Mouse (Mus musculus) frontal cortex, adult 2 months (tissue): ENCODE results near the gene AU021092. TPM values are rescaled to one million over a fixed set of nuclear protein-coding genes. Genes with fewer than 3 reads are reported as not detected.
"Not testable (repeated sequence)": the region's sequence is repeated elsewhere in the genome, so short reads cannot be mapped to it uniquely, and the experiment has no call there.

Experiments used
- DNase-seq, 2 experiments: peaks; one replicate each; pipeline ENCODE4 v3.0.0; 2022; ENCODE audit warnings: low spot score in 1 of 2; ENCODE audit errors: extremely low spot score in 1 of 2
- polyA plus RNA-seq: library from polyadenylated mRNA; depleted of rRNA; stranded (reverse); fragments of >200 nt; gene quantifications from 2 replicates; pipeline ENCODE4 v1.2.3, GENCODE M21; 2012; rRNA removed

Gene AU021092
- 7.9 and 8.0 TPM in 2 replicates for polyA plus RNA-seq

GRCm38 (mm10) chr16:5222140-5222539, at the start of gene AU021092:
Gene AU021092 (minus strand): TSS chr16:5222299.
- no peak for DNase-seq

- DNase-seq: no peak
Observed at GRCm38 (mm10) chr16:5271411-5272035, 49.4 kb upstream of the AU021092 start.

GRCm38 (mm10) chr16:5263926-5264325, 41.8 kb upstream of the AU021092 start:
- no peak for DNase-seq

- DNase-seq: no peak
Observed at GRCm38 (mm10) chr16:5263156-5263555, 41.1 kb upstream of the AU021092 start.

- peak; percentile 95 to 98 for DNase-seq
Observed at GRCm38 (mm10) chr16:5255779-5256496, 33.8 kb upstream of the AU021092 start, which contains the start of gene Eef2kmt. Gene Eef2kmt (minus strand): TSS chr16:5255983.

DNA sequence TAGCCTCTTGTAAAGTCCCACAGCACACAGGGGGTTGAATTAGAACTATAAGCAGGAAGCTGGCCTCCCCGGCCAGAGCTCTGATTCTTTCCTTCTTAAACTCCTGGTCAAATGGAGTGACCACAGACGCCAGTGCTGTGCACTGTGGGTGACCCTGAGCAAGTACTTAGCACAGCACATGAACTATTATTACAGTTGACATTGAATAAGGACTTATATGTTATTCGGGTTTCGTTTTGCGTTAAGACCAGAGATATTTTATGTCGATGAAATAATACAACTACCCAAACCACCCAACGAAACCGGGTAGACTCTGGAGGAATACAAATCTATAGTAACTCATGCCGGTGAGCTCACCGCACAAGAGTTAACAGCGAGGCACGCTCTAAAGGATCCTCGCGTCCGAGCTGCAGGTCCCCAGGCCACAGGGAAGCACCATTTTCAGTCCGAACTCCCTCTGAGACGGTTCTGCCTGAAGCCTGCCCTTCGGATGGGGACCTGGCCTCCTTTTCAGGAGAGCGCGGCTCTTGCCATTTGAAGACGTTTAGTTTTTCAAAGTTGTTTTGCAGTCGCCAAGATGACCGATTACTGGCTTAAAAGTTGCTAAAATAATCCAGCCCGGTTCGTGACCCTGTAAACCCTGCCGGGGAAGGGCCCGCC, 33.1 kb upstream of the AU021092 start:
- DNase-seq: no peak

DNA sequence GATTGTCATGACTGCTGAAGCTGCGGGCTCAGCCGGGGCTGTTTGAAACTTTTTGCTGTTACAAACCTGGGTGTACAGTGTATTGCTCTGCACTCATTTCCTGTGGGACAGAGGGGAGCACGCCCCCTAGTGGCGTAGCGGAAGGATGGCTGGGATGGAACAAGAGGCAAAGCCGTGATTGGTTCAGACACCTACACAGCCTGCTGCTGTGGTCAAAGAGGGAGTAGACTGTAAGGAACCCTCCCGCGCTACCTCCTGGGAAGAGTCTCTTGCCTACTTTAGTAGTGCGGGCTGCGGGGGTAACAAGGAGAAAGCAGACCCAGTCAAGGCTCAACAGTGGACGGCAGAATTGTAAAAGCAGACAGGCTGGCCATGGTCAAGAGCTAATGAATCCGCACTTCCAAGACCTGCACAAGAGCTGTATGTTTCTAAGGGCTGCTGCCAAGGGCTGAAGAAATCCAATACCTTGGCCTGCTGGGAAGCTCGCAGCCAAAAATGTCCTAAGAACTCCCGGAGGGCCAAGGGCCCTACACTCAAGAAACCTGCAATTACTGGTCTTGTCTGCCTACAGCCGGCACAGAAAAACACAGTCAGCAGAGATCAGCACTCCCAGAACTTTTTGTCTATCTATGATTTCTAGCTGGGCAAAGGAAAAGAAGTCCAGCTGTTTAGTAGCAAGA, 32.4 kb upstream of the AU021092 start:
- DNase-seq: peak in 1 of 2 experiments; percentile 62

DNA sequence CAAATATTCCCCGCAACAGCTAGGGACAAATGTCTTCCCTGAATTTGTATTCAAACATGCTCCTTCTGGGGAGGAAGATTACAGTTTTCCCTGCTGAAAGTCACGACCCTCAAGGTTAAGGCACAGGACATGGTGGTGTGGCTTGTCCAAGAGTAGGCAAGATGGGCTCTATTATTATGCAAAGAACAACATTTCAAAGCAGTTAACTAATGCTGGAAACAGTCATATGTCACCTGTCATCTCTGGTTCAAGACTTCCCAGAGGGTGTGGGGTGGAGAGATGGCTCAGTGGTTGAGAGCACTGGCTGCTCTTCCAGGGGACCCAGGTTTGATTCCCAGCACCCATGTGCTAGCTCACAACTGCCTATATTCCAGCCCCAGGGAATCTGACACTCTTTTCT, 30.2 kb upstream of the AU021092 start:
- no peak for DNase-seq

DNA sequence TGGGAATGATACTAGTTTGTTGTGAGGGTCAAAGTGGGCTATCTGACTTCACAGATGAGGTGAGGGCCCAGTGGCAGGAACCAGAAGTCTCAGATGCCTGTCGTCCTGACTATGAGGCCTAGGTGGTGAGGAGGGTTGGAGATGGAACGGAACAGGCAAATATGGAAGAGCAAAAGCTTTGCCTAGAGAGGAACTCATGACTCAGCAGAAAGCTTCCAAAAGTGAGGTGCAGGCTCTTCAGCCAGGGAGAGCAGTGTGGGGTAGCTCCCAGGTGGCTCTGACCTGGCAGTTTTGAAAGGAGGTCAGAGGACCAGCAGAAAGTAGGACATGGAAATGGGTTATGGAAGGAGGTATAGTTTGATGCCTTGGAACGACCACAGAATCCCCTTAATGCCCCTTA, 28.8 kb upstream of the AU021092 start:
- no peak for DNase-seq

GRCm38 (mm10) chr16:5244411-5244810, 22.3 kb upstream of the AU021092 start:
- DNase-seq: peak in 1 of 2 experiments; percentile 72

DNA sequence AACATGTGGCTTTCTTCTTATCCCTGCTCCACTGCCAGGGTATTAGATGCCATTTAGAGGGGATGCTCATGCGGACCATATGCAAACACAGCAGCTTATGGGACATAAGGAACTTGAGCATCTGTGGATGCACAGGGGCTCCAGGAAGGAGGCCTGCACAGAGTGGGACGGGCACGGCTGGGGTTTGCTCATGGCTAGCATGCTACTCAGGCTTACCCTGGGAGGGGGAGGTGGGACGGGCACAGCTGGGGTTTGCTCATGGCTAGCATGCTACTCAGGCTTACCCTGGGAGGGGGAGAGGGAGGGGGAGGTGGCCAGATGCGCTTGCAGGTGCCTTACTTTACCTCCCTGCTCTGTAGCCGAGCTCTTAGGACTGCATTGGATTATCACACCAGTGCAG, 20.8 kb upstream of the AU021092 start:
- DNase-seq: no peak

GRCm38 (mm10) chr16:5242355-5242754, 20.3 kb upstream of the AU021092 start:
- DNase-seq: no peak

GRCm38 (mm10) chr16:5233418-5234313, 11.6 kb upstream of the AU021092 start, which contains the start of gene Alg1:
Gene Alg1 (plus strand): TSS chr16:5233621.
- DNase-seq: peak; percentile 82 to 96

- no peak for DNase-seq
Observed at GRCm38 (mm10) chr16:5232982-5233381, 10.9 kb upstream of the AU021092 start.

- DNase-seq: not testable (repeated sequence)
Observed at GRCm38 (mm10) chr16:5228103-5228502, 6.0 kb upstream of the AU021092 start.

GRCm38 (mm10) chr16:5227501-5227900, 5.4 kb upstream of the AU021092 start:
- not testable (repeated sequence) for DNase-seq

DNA sequence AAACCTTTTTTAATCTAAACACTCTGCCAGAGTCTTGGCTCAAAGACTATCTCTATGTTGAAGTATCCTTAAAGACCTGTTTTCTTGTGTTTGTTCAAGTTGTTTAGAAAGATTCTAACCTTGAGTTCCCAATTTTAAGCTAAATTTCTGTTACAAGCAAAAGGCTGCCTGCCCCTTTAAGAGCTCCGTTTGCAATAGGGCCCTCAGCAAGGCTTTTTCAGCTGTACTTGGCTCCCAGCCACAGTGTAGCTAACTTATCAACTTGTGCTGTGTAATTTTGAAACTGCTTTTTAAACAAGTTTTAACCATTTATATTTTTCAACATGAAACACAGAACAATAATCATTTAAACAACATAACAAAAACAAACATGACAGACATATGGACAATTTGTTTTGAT, 4.4 kb upstream of the AU021092 start:
- not testable (repeated sequence) for DNase-seq

DNA sequence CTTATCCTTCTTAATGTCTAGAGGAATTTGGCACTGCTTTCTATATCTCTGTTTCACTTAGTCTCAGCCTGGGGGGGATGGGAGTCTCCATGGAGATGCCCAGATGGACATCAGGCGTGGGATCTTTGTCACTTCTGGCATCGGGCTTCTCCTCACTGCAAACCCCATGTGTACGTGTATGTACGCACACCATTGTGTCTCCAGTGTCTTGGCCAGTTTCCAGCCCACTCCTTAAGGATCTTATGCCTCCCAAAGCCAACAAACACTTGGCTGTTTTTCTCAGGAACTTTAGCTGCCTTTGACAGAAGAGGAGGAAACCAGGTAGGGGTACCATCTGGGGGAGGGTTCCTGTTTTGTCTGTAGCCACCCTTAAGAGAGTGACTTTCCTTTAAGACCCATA, 696 bp downstream of the AU021092 start:
- no peak for DNase-seq

DNA sequence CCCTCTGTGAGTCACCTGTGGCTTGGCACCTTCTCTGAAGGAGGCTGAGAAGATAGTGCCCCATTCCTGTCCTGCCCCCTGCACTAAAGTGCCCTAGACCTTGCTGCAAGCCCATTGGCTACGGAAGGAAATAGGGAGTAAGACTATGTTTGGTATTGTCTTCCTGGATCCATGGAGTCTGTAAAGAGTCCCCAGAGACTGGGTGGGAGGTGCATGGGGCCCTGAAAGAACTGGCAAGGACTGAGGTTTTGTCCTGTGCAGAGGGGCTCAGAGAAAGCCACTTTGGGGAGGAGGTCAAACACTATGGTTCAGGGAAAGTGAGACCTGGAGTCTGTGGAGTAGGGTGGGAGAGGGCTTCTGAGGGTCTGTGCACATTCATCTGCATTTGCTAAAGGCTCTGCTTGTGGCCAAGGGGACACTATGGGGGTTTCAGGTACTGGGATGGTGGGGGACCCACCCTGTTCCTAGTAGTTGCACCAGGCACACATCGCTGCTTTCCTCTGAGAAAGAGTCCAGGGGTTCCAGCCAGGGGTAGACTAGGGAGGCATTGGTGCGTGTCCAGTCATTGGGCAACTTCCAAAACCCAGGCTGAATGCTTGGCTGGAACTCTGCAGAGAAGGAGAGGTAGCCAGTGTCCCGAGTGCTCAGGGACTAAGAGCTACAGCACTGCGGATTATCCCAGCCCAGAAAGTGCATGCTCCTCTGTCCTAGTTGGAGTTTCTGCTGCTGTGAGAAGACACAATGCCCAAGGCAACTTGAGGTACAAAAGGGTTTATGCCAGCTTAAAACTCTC, 4.6 kb downstream of the AU021092 start:
- no peak for DNase-seq
